Mouse (Mus musculus): Measurements from ENCODE around the gene Ano3.

GRCm38 (mm10) chr2:110759434-110759833, 191.3 kb downstream of the Ano3 start:
- TF ChIP-seq CHD2 (IDR thresholded peaks at IDR 0.05; ENCODE audit: low read depth, low read length) = no peak
- TF ChIP-seq MAFK (IDR thresholded peaks at IDR 0.05; ENCODE audit: insufficient read depth, low read depth, low read length) = no peak
- TF ChIP-seq ZNF384 (IDR thresholded peaks at IDR 0.05; ENCODE audit: low read depth, low read length) = no peak
- no peak for TF ChIP-seq HCFC1 (IDR thresholded peaks at IDR 0.05; ENCODE audit: borderline replicate concordance, insufficient read depth, low read length)
- TF ChIP-seq ZC3H11A (IDR thresholded peaks at IDR 0.05; ENCODE audit: borderline replicate concordance, low read depth, low read length) = no peak
